Mouse (Mus musculus): ENCODE results near the gene Triml2. TPM values are rescaled to one million over a fixed set of nuclear protein-coding genes. Genes with fewer than 3 reads are reported as not detected.

Triml2 gene
- polyA plus RNA-seq, 1 experiment from 2014 or later = not detected

DNA sequence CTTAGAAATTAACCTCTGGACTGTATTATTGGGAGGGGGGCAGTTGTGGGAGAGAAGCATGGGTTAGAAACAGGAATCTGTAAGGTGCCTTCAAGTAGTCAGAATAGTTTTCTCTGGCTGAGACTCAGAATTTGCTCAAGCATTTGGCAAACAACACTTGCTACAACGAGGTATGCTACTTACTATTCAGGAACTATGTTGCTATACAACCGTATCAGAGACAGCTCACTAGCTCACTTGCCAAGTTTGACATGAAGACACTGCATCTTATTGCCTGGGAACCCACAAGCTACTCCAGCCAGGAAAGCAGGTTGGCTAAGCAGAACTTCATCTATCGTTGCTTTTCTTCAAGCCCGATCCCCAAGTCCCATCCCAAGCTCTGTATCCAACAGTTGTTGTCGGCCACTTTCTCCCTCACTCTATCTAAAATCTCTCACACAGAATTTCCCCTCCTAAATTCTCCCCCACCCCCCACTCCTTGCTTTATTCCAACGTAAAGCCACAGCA is 11.0 kb upstream of the Triml2 start:
- WGBS = 65% methylated on average over 6 of the region's 6 CpGs
- peak; percentile 65; the same call in 1 of the 2 replicates for ATAC-seq
- DNase-seq (ENCODE audit: low spot score) = peak; percentile 44

DNA sequence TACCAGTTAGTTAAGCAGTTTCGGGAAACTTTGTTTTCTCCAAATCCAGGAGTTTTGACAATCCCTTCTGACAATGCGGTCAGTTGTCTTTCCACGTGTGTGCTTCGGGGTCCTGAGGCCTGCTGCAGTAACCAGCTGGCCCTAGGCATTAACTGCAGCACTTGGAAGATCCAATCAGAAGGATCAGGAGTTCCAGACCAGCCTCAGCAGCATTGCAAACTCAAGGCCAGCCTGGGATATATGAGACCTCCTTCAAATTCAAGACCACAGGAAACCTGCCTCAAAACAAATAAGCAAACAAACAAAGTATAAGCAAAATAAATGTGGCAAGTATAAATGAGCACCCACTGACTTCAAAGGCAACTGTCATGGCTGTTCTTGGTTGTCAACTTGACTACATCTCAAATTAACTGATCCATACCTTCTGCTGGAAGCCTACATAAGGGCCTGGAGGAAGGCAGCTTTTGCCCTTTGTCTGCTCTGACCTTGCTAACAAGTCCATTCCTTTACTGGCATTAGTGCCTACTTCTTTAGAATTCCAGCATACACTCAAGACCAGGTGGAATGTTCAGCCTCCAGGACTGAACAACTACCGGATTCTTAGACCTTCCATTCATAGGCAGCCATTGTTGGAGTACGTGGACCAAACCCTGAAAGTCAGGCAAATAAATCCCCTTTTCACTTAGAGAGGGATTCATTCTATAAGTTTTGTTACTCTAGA is 3.4 kb upstream of the Triml2 start:
- ATAC-seq (peak; percentile 38), DNase-seq (ENCODE audit: low spot score) (peak; percentile 10)
- Histone ChIP-seq H3K27ac (ENCODE audit: low read length) (no peak overlapping the region), H3K36me3 (ENCODE audit: insufficient read depth, low read length) (no peaks in the 10 kb centered on the region), H3K27me3 (replicated peaks; ENCODE audit: insufficient read depth, low read length) (no peaks in the 10 kb centered on the region), H3K9me3 (ENCODE audit: low read length) (no peaks in the 10 kb centered on the region), H3K4me3 (ENCODE audit: low read depth, low read length) (no peak overlapping the region), H3K9ac (replicated peaks; ENCODE audit: low read depth) (no peak overlapping the region), H3K4me1 (ENCODE audit: insufficient read depth, low read depth, low read length) (no peaks in the 10 kb centered on the region), H3K4me2 (replicated peaks; ENCODE audit: low read depth, low read length) (no peak overlapping the region)
- TF ChIP-seq EP300 (IDR thresholded peaks at IDR 0.05) = peak; percentile 74
- no peak for TF ChIP-seq CTCF (IDR thresholded peaks at IDR 0.05)
- WGBS = 80% methylated on average over 6 of the region's 6 CpGs

More for the DNA sequence above, 11.0 kb upstream of the Triml2 start:
- no peak overlapping the region for H3K4me2 ChIP-seq (replicated peaks; ENCODE audit: low read depth, low read length)
- no peaks in the 10 kb centered on the region for H3K36me3 ChIP-seq (ENCODE audit: insufficient read depth, low read length)
- no peaks in the 10 kb centered on the region for H3K4me1 ChIP-seq (ENCODE audit: insufficient read depth, low read depth, low read length)
- H3K27ac ChIP-seq (ENCODE audit: low read length) = no peak overlapping the region
- H3K9me3 ChIP-seq (ENCODE audit: low read length) = no peaks in the 10 kb centered on the region
- TF ChIP-seq EP300 (IDR thresholded peaks at IDR 0.05) (peak; percentile 32; the same call in 1 of the 2 replicates), CTCF (IDR thresholded peaks at IDR 0.05) (no peak)
- no peaks in the 10 kb centered on the region for H3K27me3 ChIP-seq (replicated peaks; ENCODE audit: insufficient read depth, low read length)
- H3K9ac ChIP-seq (replicated peaks; ENCODE audit: low read depth) = no peak overlapping the region
- H3K4me3 ChIP-seq (ENCODE audit: low read depth, low read length) = no peak overlapping the region

DNA sequence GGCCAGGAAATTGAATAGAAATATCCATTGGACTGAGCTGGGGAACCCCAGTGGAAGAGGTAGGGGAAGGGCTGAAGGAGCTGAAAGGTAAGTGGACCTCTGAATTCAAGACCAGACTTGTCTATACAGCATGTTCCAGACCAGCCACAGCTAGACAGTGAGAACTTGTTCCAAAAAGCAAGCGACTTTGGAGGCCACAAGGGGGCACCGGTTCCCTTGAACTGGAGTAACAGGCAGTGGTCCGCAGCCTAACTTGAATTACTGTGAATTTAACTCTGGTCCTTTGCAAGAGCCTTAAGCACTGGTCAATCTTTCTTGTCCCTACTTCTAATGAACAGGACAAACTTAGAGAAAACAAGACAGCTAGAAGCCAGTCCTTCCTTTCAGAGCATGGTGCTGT is 2.1 kb upstream of the Triml2 start:
- Histone ChIP-seq H3K36me3 (ENCODE audit: insufficient read depth, low read length) (no peaks in the 10 kb centered on the region), H3K27ac (ENCODE audit: low read length) (no peak overlapping the region), H3K9ac (replicated peaks; ENCODE audit: low read depth) (no peak overlapping the region), H3K27me3 (replicated peaks; ENCODE audit: insufficient read depth, low read length) (no peaks in the 10 kb centered on the region), H3K4me3 (ENCODE audit: low read depth, low read length) (no peak overlapping the region), H3K4me2 (replicated peaks; ENCODE audit: low read depth, low read length) (no peak overlapping the region), H3K4me1 (ENCODE audit: insufficient read depth, low read depth, low read length) (no peaks in the 10 kb centered on the region), H3K9me3 (ENCODE audit: low read length) (no peaks in the 10 kb centered on the region)
- TF ChIP-seq EP300 (IDR thresholded peaks at IDR 0.05) (no peak), CTCF (IDR thresholded peaks at IDR 0.05) (peak; percentile 37)
- no peak for DNase-seq (ENCODE audit: low spot score)
- ATAC-seq = no peak
- 57% methylated on average over 3 of the region's 3 CpGs for WGBS

DNA sequence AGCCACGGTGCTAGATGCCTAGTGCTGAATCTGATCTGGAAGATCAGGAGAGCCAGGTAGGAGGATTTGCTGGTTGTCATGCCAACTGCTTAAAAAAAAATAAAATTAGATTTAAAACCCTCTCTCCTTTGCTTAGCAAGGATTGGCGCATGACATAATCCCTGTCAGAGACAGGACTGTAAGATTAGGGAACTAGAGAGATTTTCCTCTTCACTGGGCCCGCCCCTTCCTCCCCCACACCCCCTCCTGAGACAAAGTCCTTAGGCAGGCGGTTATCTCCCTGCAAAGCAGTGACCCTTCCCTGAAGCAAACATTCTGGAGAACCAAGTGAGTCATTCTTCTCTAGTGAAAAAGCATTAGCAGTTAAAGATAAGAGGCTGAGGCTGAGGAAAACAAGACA is 1.2 kb upstream of the Triml2 start:
- Histone ChIP-seq H3K9ac (replicated peaks; ENCODE audit: low read depth) (no peak overlapping the region), H3K9me3 (ENCODE audit: low read length) (no peaks in the 10 kb centered on the region), H3K4me1 (ENCODE audit: insufficient read depth, low read depth, low read length) (no peaks in the 10 kb centered on the region), H3K27ac (ENCODE audit: low read length) (no peak overlapping the region), H3K36me3 (ENCODE audit: insufficient read depth, low read length) (no peaks in the 10 kb centered on the region), H3K27me3 (replicated peaks; ENCODE audit: insufficient read depth, low read length) (no peaks in the 10 kb centered on the region), H3K4me2 (replicated peaks; ENCODE audit: low read depth, low read length) (no peak overlapping the region), H3K4me3 (ENCODE audit: low read depth, low read length) (no peak overlapping the region)
- WGBS = 19% methylated on average over 4 of the region's 4 CpGs
- peak; percentile 86 for ATAC-seq
- peak; percentile 66 for DNase-seq (ENCODE audit: low spot score)
- TF ChIP-seq CTCF (IDR thresholded peaks at IDR 0.05) = no peak
- peak; percentile 59; the same call in 1 of the 2 replicates for TF ChIP-seq EP300 (IDR thresholded peaks at IDR 0.05)

DNA sequence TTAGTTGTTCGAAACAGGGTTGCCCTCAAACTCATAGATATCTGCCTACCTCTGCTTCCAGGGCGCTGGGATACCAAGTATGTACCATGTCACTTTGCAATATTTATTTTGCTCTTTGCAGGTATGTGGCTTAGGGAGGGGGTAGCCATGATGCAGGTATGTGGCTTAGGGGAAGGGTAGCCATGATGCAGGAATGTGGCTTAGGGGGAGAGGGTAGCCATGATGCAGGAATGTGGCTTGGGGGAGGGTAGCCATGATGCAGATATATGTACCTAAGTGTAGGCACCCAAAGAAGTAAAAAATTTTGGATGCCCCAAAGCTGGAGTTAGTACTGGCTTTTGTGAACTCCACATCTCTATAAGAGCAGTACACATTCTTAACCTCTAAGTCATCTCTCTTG is 1.9 kb downstream of the Triml2 start:
- H3K4me1 ChIP-seq (ENCODE audit: insufficient read depth, low read depth, low read length) = no peaks in the 10 kb centered on the region
- DNase-seq (ENCODE audit: low spot score) (no peak), ATAC-seq (no peak)
- H3K27ac ChIP-seq (ENCODE audit: low read length) = no peak overlapping the region
- H3K4me2 ChIP-seq (replicated peaks; ENCODE audit: low read depth, low read length) = no peak overlapping the region
- H3K36me3 ChIP-seq (ENCODE audit: insufficient read depth, low read length) = no peaks in the 10 kb centered on the region
- no peaks in the 10 kb centered on the region for H3K27me3 ChIP-seq (replicated peaks; ENCODE audit: insufficient read depth, low read length)
- H3K4me3 ChIP-seq (ENCODE audit: low read depth, low read length) = no peak overlapping the region
- no peak for TF ChIP-seq CTCF (IDR thresholded peaks at IDR 0.05)
- TF ChIP-seq EP300 (IDR thresholded peaks at IDR 0.05) = no peak
- no peak overlapping the region for H3K9ac ChIP-seq (replicated peaks; ENCODE audit: low read depth)
- no peaks in the 10 kb centered on the region for H3K9me3 ChIP-seq (ENCODE audit: low read length)
- WGBS = 86% methylated on average over 2 of the region's 2 CpGs

DNA sequence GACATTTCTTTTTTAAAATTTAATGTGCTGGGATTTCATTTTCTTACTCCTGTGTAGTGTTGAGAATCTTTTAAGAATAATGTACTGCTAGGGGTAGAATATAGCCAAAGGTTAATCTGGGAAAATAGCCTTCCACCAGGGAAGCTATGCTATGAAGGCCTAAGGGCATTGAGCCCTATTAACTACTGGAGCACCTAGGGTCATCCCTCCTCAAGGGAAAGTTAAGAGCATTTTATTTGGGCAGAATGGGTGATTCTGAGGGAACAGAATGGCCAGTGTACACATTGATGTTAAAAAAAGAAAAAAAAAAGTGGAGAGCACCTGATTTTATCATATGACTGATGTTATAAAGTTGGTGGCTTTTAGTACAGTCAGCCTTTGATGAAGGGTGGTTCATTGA is 35.2 kb downstream of the Triml2 start:
- no peak for ATAC-seq

More for the DNA sequence above, 35.2 kb downstream of the Triml2 start:
- no peaks in the 10 kb centered on the region for H3K36me3 ChIP-seq (ENCODE audit: insufficient read depth, low read length)
- H3K27me3 ChIP-seq (replicated peaks; ENCODE audit: insufficient read depth, low read length) = no peaks in the 10 kb centered on the region
- DNase-seq (ENCODE audit: low spot score) = no peak
- H3K9me3 ChIP-seq (ENCODE audit: low read length) = no peaks in the 10 kb centered on the region
- no peak overlapping the region for H3K9ac ChIP-seq (replicated peaks; ENCODE audit: low read depth)
- H3K4me1 ChIP-seq (ENCODE audit: insufficient read depth, low read depth, low read length) = no peaks in the 10 kb centered on the region
- no peak overlapping the region for H3K4me3 ChIP-seq (ENCODE audit: low read depth, low read length)
- TF ChIP-seq CTCF (IDR thresholded peaks at IDR 0.05) (no peak), EP300 (IDR thresholded peaks at IDR 0.05) (no peak)
- H3K27ac ChIP-seq (ENCODE audit: low read length) = no peak overlapping the region
- H3K4me2 ChIP-seq (replicated peaks; ENCODE audit: low read depth, low read length) = no peak overlapping the region
